Mouse (Mus musculus): Measurements from ENCODE around the gene Hemk1.

Gene Hemk1

DNA sequence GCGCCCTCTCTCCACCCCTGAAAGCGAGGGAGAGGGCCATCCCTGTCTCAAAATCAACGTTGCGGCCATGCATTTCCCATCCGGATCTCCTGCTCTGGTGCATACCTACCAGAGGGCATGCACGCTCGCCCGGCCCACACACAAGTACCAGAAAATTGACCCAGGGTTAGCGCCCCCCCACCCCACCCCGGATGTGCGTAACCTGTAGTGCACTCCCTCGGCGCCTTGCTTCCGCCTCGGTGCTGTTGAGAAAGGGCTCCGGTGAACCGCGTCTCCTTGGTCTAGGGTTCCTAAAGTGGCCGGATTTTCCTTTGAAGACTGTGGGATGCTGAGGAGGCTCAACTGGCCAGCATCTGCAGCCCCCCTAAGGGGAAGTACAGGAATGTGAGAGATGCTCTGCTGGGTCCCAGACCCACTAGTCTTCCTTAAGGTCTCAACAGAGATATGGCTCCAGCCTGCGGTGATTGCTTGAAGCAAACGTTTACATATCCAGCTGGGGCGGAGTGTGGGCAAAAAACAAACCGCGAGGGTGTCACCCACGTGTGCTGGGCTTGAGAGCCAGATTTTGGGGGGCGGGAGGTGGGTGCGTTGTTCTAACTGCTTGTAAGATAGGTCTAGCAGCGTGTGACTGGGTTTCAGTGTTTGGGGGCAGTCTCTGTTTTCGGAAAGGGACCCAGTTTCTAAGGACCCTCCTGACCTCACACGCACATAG, at the start of gene Hemk1:
Gene Hemk1, minus strand, starts transcription at position 179 of the 712 bp plus-strand sequence.
- peak; percentile 47 for DNase-seq (ENCODE audit: low spot score)

DNA sequence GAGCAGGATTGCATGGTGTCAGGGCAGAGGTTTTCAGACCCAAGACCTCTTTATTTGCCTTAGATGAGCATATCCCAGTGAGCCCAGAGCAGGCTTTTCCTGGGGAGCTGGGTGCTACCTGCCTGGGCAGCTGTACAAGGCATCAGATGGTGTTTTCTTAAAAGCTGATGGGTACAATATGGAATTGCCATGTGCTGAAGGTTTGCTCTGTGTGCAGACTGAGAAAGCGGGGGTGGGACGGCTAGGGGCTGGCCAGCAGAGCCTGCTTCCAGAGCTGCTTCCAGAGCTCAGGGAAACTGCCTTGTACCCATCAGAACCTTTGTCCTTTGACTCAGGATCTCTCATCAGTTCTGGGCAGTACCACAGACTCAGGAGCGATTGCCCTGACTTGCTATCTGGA, 49.6 kb upstream of the Hemk1 start:
- no peak for DNase-seq (ENCODE audit: low spot score)

DNA sequence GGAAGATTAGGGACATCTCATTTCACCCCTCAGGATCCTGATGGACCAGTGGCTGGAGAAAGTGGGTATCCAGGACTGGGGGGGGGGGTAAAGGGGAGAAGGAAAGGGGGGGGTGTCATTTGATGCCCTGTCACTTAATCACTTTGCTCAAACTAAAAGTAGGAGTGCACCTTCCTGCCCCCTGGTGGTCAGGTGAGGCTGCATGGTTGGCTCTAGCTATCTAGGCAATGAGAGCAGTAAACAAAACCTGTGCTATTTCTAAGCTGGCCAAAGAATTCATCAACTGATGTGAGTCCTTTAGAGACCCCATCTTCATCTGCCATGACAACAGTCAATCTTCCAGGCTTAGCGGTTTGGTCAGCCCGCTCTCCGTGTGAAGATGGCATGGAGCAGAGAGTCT, 48.6 kb upstream of the Hemk1 start:
- no peak for DNase-seq (ENCODE audit: low spot score)

DNA sequence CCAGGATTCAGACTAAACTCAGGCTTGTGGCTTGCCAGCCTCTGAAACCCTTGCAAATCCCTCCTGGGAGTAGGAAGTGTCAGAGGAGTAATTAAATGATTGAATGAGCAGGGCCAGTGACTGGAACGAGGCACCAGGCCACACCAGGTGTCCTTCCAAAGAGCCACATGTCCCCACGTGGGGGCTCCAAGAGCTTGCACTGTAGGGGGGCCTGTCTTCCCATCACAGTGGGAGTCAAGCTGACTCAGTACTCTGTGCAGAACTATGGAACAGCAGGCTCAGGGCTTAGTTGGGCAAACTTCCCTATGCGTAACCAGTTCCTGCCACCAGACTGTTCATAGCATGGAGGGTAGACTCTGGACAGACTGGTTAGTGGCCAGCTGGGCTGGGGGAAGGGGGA, 46.2 kb upstream of the Hemk1 start:
- no peak for DNase-seq (ENCODE audit: low spot score)

DNA sequence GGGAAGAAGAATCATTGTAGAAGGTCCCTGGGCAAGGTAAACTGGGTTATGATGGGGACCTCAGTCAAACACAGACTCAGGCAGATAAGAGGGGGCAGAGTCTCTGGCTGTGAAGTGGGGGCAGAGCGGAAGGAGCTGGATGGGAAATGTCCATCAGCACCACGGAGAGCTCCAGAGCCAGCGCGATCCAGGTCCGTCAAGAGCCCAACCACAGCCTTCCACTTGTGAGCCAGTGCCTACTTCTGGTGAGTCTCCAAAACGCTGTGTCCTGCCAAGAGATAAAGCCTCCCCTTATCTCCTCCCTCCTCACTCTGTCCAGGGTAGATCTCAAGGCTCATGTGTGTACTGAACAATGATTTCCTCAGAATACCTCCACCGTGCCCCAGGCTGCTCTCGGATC, 43.6 kb upstream of the Hemk1 start:
- no peak for DNase-seq (ENCODE audit: low spot score)

DNA sequence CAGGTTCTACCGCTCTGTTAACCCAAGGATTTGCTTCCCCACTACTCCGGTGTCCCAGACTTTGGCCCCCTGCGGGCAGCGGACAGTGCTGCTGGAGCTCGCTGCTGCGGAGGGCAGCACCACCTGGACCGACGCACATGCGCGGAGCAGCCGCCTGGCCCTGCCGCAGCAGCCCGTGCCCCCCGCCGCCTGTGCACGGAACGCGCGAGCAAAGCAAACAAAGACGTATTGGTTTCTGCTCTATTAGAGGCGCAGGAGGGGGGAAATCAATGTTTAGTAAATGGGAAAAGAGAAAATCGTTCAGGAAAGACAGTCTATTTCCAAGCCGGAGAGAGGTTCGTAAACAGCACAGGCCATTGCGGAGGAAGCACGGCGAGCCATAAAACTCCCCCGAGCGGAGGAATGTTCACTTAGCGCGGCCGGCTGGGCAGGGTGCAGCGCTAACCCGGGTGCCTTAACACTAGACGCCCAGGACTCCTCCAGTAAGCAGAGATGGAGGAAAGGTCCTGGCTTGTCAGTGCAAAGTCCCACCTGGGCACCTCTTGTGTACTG, 39.9 kb upstream of the Hemk1 start:
- DNase-seq (ENCODE audit: low spot score) = no peak

DNA sequence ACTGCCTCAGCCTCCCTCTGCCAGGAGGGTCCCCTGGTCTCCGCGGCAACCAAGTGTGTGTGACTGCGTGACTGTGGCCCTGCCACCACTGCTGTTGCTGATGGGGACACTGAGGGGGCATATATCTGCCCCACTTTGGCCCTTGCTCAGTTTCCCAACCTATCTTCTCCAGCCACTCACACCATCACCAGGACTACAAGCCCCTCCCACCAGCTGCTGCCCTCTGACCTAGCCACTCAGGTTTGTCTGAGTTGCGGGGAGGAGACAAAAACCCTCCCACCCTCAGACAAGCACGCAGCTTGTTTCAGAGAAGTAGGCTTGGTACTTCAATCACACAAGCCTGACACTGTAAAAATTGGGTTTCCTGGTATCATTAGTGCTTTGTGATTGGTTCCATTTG, 37.3 kb upstream of the Hemk1 start:
- no peak for DNase-seq (ENCODE audit: low spot score)

DNA sequence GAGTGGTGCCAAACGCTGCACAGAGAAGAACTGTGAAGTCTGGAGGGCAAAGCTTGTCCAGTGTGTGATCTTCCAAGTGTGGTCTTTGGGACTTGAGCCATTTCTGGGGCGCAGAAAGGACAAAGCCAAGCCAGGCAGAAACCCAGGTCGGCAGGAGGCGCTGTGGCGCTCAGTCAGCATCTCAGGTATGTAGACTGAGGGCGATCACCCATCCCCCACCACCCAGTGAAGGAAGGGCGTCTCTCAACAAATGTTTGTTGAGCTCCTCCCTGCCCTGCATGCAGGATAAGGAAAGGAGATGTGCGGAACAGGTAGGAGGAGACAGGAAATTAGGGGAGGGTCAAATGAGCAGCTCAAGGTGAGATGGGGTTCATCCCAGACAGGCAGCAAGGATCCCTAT, 36.5 kb upstream of the Hemk1 start:
- DNase-seq (ENCODE audit: low spot score) = no peak

DNA sequence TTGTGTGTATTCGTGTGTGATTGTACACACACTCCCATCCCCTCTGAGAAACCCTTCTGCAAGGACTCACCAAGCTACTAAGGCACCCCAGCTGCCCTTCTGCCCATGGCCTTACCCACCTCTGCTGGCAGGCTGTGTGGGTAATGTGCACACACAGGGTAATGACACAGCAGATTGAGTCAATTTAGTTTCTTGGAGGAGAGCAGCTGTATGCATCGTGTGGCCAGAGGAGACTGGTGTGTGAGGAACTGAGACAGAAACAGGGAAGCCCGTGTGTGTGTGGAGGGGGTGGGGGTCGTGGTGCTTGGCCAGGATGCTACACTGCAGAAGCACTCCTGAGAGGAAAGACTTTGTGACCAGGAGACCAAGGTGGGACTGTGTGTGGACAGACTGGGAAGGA, 34.3 kb upstream of the Hemk1 start:
- DNase-seq (ENCODE audit: low spot score) = no peak

DNA sequence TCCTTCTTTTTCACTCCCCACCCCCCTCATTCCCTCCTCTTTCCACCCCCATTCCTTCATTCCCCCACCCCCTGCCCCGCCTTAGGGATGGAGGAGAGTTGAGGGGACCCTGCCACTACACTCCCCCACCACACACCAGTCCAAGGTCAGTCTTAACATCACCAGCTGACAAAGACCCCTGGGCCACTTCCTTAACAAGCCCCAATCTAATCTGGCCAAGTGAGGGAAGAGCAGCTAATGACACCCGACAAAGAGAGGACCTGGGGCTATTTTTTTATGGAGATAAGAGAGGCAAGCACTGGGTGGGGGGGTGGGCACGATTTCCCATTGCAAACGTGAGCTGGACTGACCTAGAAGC, 31.9 kb upstream of the Hemk1 start:
- no peak for DNase-seq (ENCODE audit: low spot score)

DNA sequence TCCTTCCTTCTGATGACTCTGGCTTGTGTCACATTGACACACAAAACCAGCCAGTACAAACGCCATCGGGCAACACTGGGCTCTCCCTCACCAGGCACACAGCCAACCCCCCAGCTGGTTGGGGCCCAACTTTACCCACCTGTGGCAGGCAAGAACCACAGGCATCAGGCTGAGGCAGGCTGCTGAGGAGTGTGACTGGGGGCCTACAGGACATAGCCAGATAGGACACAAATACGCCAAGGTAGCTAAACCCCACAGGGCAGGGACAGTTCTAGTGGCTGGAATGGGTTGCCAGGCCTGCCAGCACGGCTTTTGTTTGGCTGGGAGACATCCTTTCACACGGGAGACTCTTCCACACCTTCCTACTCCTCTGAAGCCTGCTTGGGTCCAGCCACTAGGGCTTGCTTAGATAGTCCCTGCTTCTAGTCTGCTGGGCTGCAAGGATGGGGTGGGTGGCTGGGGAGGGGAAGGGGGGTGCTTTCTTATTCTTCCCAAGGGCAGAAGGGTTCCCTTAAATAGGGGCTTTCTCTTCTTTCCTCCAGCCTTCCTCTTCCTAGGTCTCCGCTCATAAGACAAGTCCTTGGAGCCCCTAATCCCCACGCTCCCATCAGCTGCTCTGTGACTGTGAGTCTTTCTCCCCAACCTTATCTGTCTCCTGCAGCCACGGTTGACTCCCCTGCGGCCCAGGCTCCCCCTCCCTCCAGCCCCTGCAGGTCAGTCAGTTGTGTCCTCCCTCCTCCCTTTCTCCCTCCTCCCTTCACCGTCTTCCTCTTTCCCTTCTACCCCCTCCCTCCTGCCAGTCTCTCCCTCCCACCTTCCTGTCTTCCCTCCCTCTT, 31.3 kb upstream of the Hemk1 start:
- no peak for DNase-seq (ENCODE audit: low spot score)

DNA sequence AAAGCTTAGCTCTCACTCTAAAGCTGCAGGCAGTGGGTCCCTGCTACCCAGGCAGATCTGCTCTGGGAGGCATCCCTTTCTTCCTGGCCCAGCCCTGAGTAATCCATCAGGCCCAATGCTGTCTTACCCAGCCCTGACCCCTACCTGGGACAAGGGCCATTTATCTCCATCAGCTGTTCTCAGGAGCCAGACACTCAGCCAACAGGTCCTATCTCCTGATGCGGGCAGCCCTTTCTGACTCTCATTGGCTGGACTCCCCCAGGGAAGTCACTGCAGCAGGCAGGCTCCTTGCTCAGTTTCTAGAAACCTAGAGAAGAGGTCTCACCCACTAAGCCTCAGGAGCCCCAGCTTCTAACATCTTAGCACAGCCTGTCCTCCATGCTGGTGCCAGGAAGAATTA, 30.2 kb upstream of the Hemk1 start:
- no peak for DNase-seq (ENCODE audit: low spot score)

DNA sequence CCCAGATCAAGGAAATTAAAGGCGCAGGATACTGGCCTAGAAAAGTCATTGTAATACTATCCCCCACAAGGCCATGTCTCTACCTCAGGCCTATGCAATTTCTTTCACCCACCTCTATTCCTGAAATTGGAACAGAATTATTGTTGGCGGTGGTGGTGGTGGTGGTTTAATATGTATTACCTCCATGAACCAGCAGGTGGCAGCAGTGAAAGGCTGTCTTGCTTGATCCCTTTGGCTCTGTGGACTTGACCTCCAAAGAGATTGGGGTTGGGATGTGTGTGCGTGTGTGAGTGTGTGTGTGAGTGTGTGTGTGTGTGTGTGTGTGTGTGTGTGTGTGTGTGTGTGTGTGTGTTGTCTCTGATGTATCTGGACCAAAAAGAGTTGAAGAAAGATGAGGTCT, 28.5 kb upstream of the Hemk1 start:
- peak; percentile 27 for DNase-seq (ENCODE audit: low spot score)

DNA sequence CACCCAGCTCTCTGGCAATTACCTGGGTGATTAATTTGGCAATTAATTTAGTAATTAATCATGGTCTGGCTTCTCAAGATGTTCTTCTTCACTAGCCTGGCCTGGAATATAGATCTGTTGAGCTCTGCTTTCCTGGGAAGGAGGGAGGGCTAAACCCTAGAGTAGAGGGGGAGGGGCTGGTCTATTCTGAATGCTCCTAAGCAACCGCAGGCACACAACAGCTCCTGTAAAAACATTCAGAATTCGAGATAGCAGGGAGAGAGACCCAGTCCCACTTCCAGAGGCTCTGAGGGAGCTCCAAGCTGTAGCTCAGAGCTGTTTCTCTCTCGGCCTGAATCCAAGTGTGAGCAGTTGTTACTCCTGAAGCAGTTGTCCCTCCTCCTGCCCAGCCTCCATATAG, 22.8 kb upstream of the Hemk1 start:
- DNase-seq (ENCODE audit: low spot score) = no peak

DNA sequence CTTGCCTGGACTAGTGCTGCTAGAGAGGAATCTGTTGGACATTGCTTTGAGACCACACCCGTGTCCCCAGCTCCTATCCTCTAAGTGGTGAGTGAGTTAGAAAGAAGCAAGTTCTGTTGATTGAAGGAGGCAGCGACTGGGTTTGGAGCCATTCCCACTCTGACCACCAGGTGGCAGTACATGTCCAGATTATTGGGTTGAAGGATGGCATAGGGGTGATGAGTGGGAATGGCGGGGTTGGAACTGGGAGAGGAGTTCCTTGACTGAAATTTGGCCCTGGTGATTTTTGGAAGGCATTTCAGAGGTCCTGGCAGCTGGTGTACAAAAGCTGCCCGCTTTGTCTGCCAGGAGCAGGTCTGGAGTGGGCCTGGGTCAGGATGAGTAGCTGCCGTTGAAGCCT, 19.5 kb upstream of the Hemk1 start:
- DNase-seq (ENCODE audit: low spot score) = peak; percentile 63

DNA sequence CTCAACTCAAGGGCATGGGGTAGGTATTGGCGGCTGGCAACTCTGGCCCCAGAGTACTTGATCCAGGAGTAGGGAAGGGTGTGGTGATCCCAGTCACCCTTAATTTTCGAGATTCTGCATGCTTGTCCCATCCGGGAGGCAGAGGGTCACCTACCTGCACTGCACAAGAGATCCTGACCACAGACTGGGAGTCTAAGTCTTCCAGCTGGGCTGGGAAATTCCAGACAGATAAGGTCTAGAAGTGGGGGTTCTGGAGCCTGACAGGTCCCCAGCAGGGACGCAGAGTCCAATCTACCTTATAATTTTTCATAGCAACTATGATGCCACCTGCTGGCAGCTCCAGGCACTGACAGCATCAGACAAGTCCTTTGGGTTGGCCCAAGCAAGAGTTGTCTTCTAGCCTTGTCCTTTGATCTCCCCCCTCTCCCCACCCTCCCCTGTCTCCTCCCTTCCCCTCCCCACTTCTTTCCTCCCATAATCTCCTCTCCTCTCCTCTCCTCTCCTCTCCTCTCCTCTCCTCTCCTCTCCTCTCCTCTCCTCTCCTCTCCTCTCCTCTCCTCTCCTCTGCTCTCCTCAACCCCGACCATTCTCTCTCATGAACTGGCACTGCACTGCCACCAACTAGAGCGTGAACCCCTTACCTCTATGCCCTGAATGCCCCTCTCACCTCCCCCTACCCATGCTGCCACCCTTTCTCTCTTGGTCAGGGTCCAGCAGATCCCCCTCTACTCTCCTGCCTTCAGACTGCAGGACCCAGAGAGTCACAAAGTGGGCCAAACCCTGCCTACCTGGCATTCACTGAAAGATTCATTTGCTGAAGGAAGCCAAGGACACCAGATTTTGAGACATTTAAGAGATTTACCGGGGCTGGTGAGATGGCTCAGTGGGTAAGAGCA, 18.0 kb upstream of the Hemk1 start:
- peak; percentile 67 for DNase-seq (ENCODE audit: low spot score)

DNA sequence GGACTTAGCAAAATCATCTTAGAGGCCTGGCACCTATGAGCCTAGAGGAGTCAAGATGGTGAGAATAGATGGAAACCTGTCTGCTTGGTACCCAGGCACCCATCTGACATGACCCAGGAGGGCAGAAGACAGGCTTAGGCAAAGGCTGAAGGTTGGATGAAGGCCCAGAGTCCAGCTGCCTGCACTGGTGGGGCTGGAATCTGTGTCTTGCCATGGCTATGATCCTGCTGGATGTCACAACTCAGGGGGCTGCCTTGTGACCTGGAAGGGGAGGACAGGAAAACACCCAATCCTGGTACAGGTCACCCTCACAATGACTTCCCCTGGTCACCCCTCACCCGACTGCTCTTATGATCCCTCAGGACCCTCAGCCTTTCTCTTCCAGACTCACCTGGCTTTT, 16.7 kb upstream of the Hemk1 start:
- DNase-seq (ENCODE audit: low spot score) = no peak

DNA sequence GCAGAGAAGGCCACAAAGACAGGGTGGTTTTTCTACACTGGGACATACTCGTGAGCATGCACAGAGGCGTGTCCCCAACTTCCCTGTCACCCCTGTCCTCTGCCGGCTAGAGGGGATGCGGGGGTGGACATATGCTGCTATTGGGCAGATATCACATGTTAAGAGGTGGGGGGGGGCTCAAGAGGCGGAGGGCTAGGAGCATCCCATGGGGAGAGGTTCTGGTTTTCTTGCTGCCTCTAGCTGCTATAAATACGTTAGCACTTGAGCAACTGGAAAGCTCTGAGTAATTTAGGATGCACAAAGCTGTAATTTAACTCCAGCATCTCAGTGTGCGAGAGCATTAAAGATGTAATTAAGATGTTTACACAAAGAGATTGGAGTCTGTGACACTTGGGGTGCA, 11.2 kb upstream of the Hemk1 start:
- no peak for DNase-seq (ENCODE audit: low spot score)

DNA sequence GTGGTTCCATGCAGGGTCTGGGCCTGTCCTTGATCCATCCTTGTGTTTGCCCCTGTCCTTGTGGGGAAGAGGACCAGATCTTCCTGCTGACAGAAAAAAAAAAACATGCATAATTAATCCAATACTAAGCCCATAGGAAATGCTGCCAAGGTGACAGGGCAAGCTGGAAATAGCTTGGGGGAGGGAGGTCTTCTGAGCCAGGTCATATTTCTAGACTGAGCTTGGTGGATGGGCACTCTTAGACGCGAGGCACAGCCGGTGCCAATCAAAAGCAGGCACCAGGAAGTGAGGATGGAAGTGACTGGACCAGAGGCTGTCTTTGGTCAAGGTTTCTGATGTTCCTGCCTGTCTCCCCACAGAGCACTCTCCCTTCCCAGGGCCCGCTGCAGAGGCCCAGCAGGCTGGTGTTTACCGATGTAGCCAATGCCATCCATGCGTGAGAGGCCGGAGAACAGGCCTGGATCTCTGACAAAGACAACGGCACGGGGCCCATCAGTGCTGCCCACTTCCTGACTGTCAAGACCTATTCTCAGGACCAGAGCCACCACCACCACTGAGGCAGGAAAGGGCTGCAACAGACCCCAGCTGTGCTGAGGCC, 9.5 kb upstream of the Hemk1 start:
- no peak for DNase-seq (ENCODE audit: low spot score)

DNA sequence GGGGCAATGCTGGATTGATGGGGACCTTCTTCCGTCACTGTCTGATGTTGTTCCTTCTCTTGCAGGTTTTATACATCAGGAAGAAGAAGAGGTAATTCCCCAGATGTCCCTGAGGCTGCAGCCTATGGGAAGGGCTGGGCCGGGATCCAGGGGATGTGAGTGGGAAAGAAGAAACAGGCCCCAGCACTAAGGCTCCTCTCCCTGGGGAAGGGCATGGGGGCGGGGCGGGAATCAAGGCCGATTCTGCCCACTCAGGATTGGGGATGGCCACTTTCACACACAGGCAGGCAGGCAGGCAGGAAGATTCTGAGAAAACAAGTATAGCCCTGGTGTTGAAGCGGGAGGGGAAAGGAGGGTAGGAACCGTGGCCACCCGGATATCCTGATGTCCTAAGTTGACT, 7.9 kb upstream of the Hemk1 start:
- DNase-seq (ENCODE audit: low spot score) = no peak

DNA sequence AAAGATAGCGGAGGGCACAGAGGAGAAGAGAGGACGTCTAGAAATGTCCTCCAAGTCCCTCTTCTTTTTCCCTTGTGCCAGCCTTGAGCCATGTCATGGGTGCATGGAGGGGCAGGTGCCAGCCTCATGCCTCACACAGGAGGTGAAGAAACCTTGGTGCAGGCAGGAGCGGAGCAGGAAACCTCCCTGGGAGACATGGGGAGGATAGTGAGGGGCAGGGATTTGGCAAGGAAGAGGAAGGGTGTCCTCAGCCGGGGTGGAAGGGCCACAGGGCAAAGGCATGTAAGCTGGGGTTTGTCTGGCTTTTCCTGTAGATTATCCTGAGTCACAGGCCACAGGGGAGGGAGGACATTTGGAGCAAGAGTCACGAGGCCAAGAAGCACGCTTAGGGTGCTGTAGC, 5.9 kb upstream of the Hemk1 start:
- DNase-seq (ENCODE audit: low spot score) = no peak
